Mouse (Mus musculus): ENCODE measurements at regions not wholly inside any gene's neighbourhood (a gene's known extent, or its start where the extent isn't known, plus 50 kb on each side); places are given as distances from the start of the nearest gene placed in this dataset.

DNA sequence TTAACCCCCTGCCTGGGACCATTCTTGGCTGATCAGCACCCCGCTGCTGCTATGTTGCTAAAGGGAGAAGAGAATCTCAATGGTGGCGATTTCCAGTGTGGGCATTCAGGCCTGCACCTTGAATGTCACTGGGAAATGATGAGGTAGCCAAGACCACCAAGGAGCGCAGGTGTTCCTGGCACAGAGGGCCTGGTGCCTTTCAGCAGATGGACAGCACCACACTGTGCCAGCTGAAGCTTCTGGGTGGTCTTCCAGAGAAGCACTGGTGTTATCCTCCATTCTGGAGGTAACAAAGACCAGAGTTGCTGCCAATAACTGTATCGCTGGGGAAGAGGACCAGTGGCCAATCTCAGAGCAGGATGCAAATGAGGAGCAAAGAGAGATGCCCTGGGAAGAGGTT lies 338.5 kb downstream of the Lmo4 start:
- H3K9me3 ChIP-seq (replicated peaks) = no peaks in the 10 kb centered on the region
- DNase-seq (ENCODE audit: low spot score) = no peak
- no peak overlapping the region for H3K4me3 ChIP-seq
- H3K36me3 ChIP-seq = no peaks in the 10 kb centered on the region
- 60% methylated on average over 4 of the region's 4 CpGs for WGBS
- H3K4me1 ChIP-seq = peaks cover 39% of the 10 kb centered on the region
- no peaks in the 10 kb centered on the region for H3K27me3 ChIP-seq (ENCODE audit: low read depth, poor library complexity, severe bottlenecking)
- H3K27ac ChIP-seq = no peak overlapping the region

- Histone ChIP-seq H3K4me3 (no peak overlapping the region), H3K27ac (no peak overlapping the region), H3K9me3 (replicated peaks) (no peaks in the 10 kb centered on the region), H3K27me3 (ENCODE audit: low read depth, poor library complexity, severe bottlenecking) (no peaks in the 10 kb centered on the region), H3K36me3 (no peaks in the 10 kb centered on the region), H3K4me1 (peaks cover 39% of the 10 kb centered on the region)
- no peak for DNase-seq (ENCODE audit: low spot score)
- 67% methylated on average over 7 of the region's 7 CpGs for WGBS
These were observed 339.4 kb downstream of the Lmo4 start for GRCm38 (mm10) chr3:143865626-143866025.

DNA sequence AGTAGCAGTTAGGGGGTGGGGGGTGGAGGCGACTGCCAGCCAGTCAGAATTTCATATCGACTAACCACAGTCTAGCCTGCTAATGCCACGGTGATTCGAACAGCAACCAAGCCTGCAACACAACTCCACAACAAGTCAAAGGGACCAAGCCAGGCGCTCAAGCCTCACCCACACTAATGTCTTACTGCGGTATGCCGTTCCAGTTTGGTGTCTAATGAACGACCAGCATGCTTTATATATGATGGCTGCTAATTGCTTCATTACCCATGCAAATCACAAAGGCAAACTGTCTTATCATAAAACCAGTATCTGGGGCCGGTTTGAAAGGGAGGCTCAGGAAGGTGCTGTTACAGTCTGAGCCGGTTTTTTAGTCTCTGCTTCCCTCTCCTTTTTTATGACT lies 340.5 kb downstream of the Lmo4 start:
- Histone ChIP-seq H3K4me3 (no peak overlapping the region), H3K36me3 (no peaks in the 10 kb centered on the region), H3K9me3 (replicated peaks) (no peaks in the 10 kb centered on the region), H3K27ac (no peak overlapping the region), H3K27me3 (ENCODE audit: low read depth, poor library complexity, severe bottlenecking) (no peaks in the 10 kb centered on the region), H3K4me1 (peaks cover 39% of the 10 kb centered on the region)
- no peak for DNase-seq (ENCODE audit: low spot score)
- 74% methylated on average over 10 of the region's 10 CpGs for WGBS

DNA sequence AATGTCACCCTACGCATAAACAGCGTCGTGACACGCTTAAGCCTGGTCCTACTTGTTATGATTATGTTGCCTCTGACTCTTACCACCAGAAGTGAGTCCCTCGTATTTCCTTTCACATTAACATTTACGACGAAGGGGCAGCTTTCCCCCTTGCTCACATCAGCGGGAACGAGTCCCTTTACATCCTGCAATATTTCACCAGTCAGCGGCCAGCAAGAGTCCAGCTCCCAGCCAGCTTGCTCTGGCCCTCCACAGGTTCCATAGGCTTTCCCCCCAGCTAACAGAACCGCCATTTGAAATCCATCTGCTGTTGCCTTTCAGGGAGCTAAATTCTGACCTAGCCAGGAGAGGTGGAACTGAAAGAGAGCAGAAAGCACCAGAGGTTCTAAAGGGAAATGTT lies 342.5 kb downstream of the Lmo4 start:
- Histone ChIP-seq H3K4me1 (peaks cover 39% of the 10 kb centered on the region), H3K36me3 (no peaks in the 10 kb centered on the region), H3K4me3 (no peak overlapping the region), H3K9me3 (replicated peaks) (no peaks in the 10 kb centered on the region), H3K27ac (peak overlapping the region; percentile 50), H3K27me3 (ENCODE audit: low read depth, poor library complexity, severe bottlenecking) (no peaks in the 10 kb centered on the region)
- 59% methylated on average over 11 of the region's 11 CpGs for WGBS
- DNase-seq (ENCODE audit: low spot score) = no peak

DNA sequence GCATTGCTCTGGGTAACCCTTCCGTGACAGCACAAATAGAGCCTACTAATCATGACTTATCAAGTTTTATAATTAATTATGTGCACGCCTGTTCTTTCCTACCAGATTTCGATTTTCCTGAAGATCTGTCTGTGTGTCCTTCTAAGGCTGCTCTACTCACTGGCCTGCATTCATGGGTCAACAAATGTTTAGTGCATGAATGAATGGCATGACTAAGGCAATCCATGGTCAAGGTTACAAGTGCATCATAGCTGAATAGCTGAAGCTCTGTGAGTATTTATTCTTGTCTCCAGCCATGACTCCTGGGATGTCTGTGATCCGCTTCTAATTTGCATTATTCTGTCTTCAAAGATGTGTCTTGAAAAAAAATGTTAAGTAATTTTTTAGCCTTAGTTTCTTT lies 343.2 kb downstream of the Lmo4 start:
- Histone ChIP-seq H3K9me3 (replicated peaks) (no peaks in the 10 kb centered on the region), H3K4me3 (no peak overlapping the region), H3K36me3 (no peaks in the 10 kb centered on the region), H3K27ac (no peak overlapping the region), H3K27me3 (ENCODE audit: low read depth, poor library complexity, severe bottlenecking) (no peaks in the 10 kb centered on the region), H3K4me1 (peaks cover 39% of the 10 kb centered on the region)
- no peak for DNase-seq (ENCODE audit: low spot score)
- WGBS = 90% methylated on average over 4 of the region's 4 CpGs

DNA sequence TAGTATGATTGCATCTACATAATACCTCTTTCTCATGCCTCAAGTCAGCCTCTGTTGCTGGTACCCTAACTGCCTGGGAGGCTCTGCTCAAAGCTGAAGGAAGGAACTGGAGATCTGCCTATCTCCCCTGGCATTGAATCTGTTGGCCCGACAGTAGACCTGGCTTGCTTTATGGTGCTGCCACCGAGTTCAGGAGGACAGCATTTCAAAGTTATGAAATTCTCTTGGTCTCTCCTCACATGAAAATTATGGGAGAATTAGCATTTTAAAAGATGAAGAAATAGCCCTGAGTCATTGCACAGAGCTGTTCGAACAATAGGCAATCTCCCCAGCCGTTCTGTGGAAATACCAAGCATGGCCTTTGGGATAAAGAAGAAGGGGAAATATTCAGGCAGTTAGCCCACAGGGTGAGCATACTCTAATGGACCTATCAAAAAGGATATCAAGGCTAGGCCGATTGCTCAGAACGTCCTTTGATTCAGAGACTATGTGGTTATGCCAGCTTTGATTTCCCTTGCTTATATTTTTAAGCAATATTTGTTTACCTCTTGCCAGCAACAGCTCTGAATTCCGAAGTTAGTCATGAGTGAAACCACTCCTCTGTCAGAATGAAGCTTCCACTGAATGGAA lies 369.3 kb downstream of the Lmo4 start:
- H3K36me3 ChIP-seq = no peaks in the 10 kb centered on the region
- H3K27me3 ChIP-seq (ENCODE audit: low read depth, poor library complexity, severe bottlenecking) = no peaks in the 10 kb centered on the region
- DNase-seq (ENCODE audit: low spot score) = no peak
- no peak overlapping the region for H3K4me3 ChIP-seq
- WGBS = 94% methylated on average over 7 of the region's 7 CpGs
- no peaks in the 10 kb centered on the region for H3K9me3 ChIP-seq (replicated peaks)
- no peak overlapping the region for H3K27ac ChIP-seq
- no peaks in the 10 kb centered on the region for H3K4me1 ChIP-seq

- WGBS = 67% methylated on average over 2 of the region's 2 CpGs
- no peaks in the 10 kb centered on the region for H3K4me1 ChIP-seq
- no peak overlapping the region for H3K4me3 ChIP-seq
- no peaks in the 10 kb centered on the region for H3K9me3 ChIP-seq (replicated peaks)
- no peaks in the 10 kb centered on the region for H3K36me3 ChIP-seq
- H3K27me3 ChIP-seq (ENCODE audit: low read depth, poor library complexity, severe bottlenecking) = no peaks in the 10 kb centered on the region
- no peak overlapping the region for H3K27ac ChIP-seq
- DNase-seq (ENCODE audit: low spot score) = no peak
These were observed 370.3 kb downstream of the Lmo4 start for GRCm38 (mm10) chr3:143834725-143835124.

GRCm38 (mm10) chr3:143823395-143823777 lies 381.6 kb downstream of the Lmo4 start:
- Histone ChIP-seq H3K9me3 (replicated peaks) (no peaks in the 10 kb centered on the region), H3K4me3 (no peak overlapping the region), H3K36me3 (no peaks in the 10 kb centered on the region), H3K27ac (no peak overlapping the region), H3K4me1 (peaks cover 23% of the 10 kb centered on the region), H3K27me3 (ENCODE audit: low read depth, poor library complexity, severe bottlenecking) (no peaks in the 10 kb centered on the region)
- 32% methylated on average over 1 of the region's 1 CpGs for WGBS
- DNase-seq (ENCODE audit: low spot score) = no peak

- no peak for DNase-seq (ENCODE audit: low spot score)
- WGBS = 63% methylated on average over 8 of the region's 8 CpGs
- H3K27me3 ChIP-seq (ENCODE audit: low read depth, poor library complexity, severe bottlenecking) = no peaks in the 10 kb centered on the region
- H3K4me1 ChIP-seq = peaks cover 23% of the 10 kb centered on the region
- no peaks in the 10 kb centered on the region for H3K9me3 ChIP-seq (replicated peaks)
- no peak overlapping the region for H3K27ac ChIP-seq
- no peaks in the 10 kb centered on the region for H3K36me3 ChIP-seq
- no peak overlapping the region for H3K4me3 ChIP-seq
These were observed 382.2 kb downstream of the Lmo4 start for GRCm38 (mm10) chr3:143822564-143823394.

DNA sequence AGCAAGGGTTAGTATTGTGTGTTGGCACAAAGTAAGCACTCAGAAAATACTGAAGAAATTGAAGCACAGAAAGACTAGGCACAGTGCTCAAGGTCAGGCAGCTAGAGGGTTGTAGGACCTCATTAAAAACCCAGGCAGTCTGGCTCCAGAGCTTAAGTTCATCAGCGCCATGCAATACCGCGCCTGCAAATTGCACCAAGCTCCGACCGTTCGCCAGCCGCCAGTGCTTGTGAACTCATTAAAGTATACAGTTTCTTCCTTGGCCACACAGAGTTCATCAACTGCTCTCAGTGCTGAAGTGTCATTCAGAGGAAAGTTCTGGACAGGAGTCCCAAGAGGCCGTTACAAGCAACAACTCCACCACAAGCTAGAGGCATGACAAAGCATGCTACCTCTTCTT lies 397.5 kb downstream of the Lmo4 start:
- DNase-seq (ENCODE audit: low spot score) = no peak
- WGBS = 75% methylated on average over 8 of the region's 8 CpGs
- Histone ChIP-seq H3K9me3 (replicated peaks) (no peaks in the 10 kb centered on the region), H3K4me3 (no peak overlapping the region), H3K4me1 (peaks cover 13% of the 10 kb centered on the region; the same call in 1 of the 2 replicates), H3K27me3 (ENCODE audit: low read depth, poor library complexity, severe bottlenecking) (peaks cover 17% of the 10 kb centered on the region), H3K36me3 (no peaks in the 10 kb centered on the region), H3K27ac (no peak overlapping the region)

GRCm38 (mm10) chr3:143806940-143807339 lies 398.1 kb downstream of the Lmo4 start:
- Histone ChIP-seq H3K27me3 (ENCODE audit: low read depth, poor library complexity, severe bottlenecking) (peaks cover 11% of the 10 kb centered on the region; the same call in 1 of the 2 replicates), H3K4me3 (no peak overlapping the region), H3K4me1 (peaks cover 13% of the 10 kb centered on the region; the same call in 1 of the 2 replicates), H3K36me3 (no peaks in the 10 kb centered on the region), H3K9me3 (replicated peaks) (no peaks in the 10 kb centered on the region), H3K27ac (no peak overlapping the region)
- WGBS = 86% methylated on average over 3 of the region's 3 CpGs
- DNase-seq (ENCODE audit: low spot score) = no peak

GRCm38 (mm10) chr3:143797850-143798249 lies 407.2 kb downstream of the Lmo4 start:
- peak overlapping the region; percentile 46; the same call in 1 of the 2 replicates for H3K27ac ChIP-seq
- H3K9me3 ChIP-seq (replicated peaks) = no peaks in the 10 kb centered on the region
- H3K27me3 ChIP-seq (ENCODE audit: low read depth, poor library complexity, severe bottlenecking) = no peaks in the 10 kb centered on the region
- H3K36me3 ChIP-seq = no peaks in the 10 kb centered on the region
- H3K4me1 ChIP-seq = peaks cover 44% of the 10 kb centered on the region
- no peak overlapping the region for H3K4me3 ChIP-seq
- WGBS = 44% methylated on average over 5 of the region's 5 CpGs
- DNase-seq (ENCODE audit: low spot score) = no peak

DNA sequence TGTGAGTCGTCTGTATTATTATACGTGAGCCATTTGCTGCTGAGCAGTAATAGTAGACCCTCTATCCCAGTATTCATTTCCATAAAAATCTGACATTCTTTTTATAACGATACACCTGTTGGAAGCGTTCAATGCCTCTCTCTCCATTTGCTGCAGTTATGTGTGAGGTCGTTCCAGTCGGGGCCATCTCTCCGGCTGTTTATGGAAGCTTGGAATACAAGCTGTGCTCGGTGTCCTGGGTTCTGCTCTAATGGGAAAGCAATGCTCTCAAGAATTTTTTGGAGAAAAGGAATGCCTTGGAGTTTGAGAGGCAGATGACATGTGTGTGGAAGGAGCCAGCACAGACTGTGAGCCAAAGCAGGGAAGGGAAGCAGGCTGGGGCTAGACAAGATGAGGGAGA lies 414.1 kb downstream of the Lmo4 start:
- H3K9me3 ChIP-seq (replicated peaks) = no peaks in the 10 kb centered on the region
- DNase-seq (ENCODE audit: low spot score) = no peak
- H3K27ac ChIP-seq = no peak overlapping the region
- no peaks in the 10 kb centered on the region for H3K27me3 ChIP-seq (ENCODE audit: low read depth, poor library complexity, severe bottlenecking)
- peaks cover 32% of the 10 kb centered on the region for H3K4me1 ChIP-seq
- H3K36me3 ChIP-seq = no peaks in the 10 kb centered on the region
- WGBS = 88% methylated on average over 8 of the region's 8 CpGs
- H3K4me3 ChIP-seq = no peak overlapping the region

Measured in limb, embryonic 10.5 days (tissue).